Mouse (Mus musculus): ENCODE results near the gene Gm49405. TPM values are rescaled to one million over a fixed set of nuclear protein-coding genes. Genes with fewer than 3 reads are reported as not detected.
A peak's percentile ranks its signal among the peaks of the same experiment; 100 is the strongest.
"Not testable (repeated sequence)": the region's sequence is repeated elsewhere in the genome, so short reads cannot be mapped to it uniquely, and the experiment has no call there.

Gene Gm49405
- polyA plus RNA-seq, 1 experiment = 2.1 TPM

- H3K4me1 ChIP-seq (ENCODE audit: control insufficient read depth, insufficient read depth, low read length) = no peaks in the 10 kb centered on the region
Measured at GRCm38 (mm10) chr19:4023185-4023584, 22.8 kb downstream of the Gm49405 start.

GRCm38 (mm10) chr19:4027576-4027975 is 27.1 kb downstream of the Gm49405 start:
- H3K27ac ChIP-seq (ENCODE audit: insufficient read depth, low read length) = no peak overlapping the region
- no peak for TF ChIP-seq POLR2A (IDR thresholded peaks at IDR 0.05; ENCODE audit: low read depth, low read length)
- no peak for TF ChIP-seq CTCF (IDR thresholded peaks at IDR 0.05; ENCODE audit: borderline replicate concordance, insufficient read depth, low read length)
- H3K4me3 ChIP-seq (ENCODE audit: insufficient read depth, low read length) = no peak overlapping the region
- no peaks in the 10 kb centered on the region for H3K4me1 ChIP-seq (ENCODE audit: control insufficient read depth, insufficient read depth, low read length)

More at GRCm38 (mm10) chr19:4023185-4023584, 22.8 kb downstream of the Gm49405 start:
- Histone ChIP-seq H3K4me3 (ENCODE audit: insufficient read depth, low read length) (no peak overlapping the region), H3K27ac (ENCODE audit: insufficient read depth, low read length) (no peak overlapping the region)
- no peak for TF ChIP-seq CTCF (IDR thresholded peaks at IDR 0.05; ENCODE audit: borderline replicate concordance, insufficient read depth, low read length)
- TF ChIP-seq POLR2A (IDR thresholded peaks at IDR 0.05; ENCODE audit: low read depth, low read length) = no peak

GRCm38 (mm10) chr19:4032668-4033067 is 32.2 kb downstream of the Gm49405 start:
- TF ChIP-seq CTCF (IDR thresholded peaks at IDR 0.05; ENCODE audit: borderline replicate concordance, insufficient read depth, low read length) (no peak), POLR2A (IDR thresholded peaks at IDR 0.05; ENCODE audit: low read depth, low read length) (no peak)
- Histone ChIP-seq H3K4me1 (ENCODE audit: control insufficient read depth, insufficient read depth, low read length) (no peaks in the 10 kb centered on the region), H3K27ac (ENCODE audit: insufficient read depth, low read length) (no peak overlapping the region), H3K4me3 (ENCODE audit: insufficient read depth, low read length) (no peak overlapping the region)

- H3K27ac ChIP-seq (ENCODE audit: insufficient read depth, low read length) = no peak overlapping the region
- no peaks in the 10 kb centered on the region for H3K4me1 ChIP-seq (ENCODE audit: control insufficient read depth, insufficient read depth, low read length)
- no peak overlapping the region for H3K4me3 ChIP-seq (ENCODE audit: insufficient read depth, low read length)
- no peak for TF ChIP-seq CTCF (IDR thresholded peaks at IDR 0.05; ENCODE audit: borderline replicate concordance, insufficient read depth, low read length)
- no peak for TF ChIP-seq POLR2A (IDR thresholded peaks at IDR 0.05; ENCODE audit: low read depth, low read length)
Measured at GRCm38 (mm10) chr19:4033298-4033697, 32.9 kb downstream of the Gm49405 start.

- TF ChIP-seq CTCF (IDR thresholded peaks at IDR 0.05; ENCODE audit: borderline replicate concordance, insufficient read depth, low read length) = no peak
- no peak for TF ChIP-seq POLR2A (IDR thresholded peaks at IDR 0.05; ENCODE audit: low read depth, low read length)
- H3K27ac ChIP-seq (ENCODE audit: insufficient read depth, low read length) = no peak overlapping the region
- H3K4me1 ChIP-seq (ENCODE audit: control insufficient read depth, insufficient read depth, low read length) = no peaks in the 10 kb centered on the region
- H3K4me3 ChIP-seq (ENCODE audit: insufficient read depth, low read length) = no peak overlapping the region
Measured at GRCm38 (mm10) chr19:4033742-4034141, 33.3 kb downstream of the Gm49405 start.

GRCm38 (mm10) chr19:4036327-4037045 is 36.1 kb downstream of the Gm49405 start:
- Histone ChIP-seq H3K4me3 (ENCODE audit: insufficient read depth, low read length) (no peak overlapping the region; the same call in 1 of the 2 replicates), H3K4me1 (ENCODE audit: control insufficient read depth, insufficient read depth, low read length) (no peaks in the 10 kb centered on the region), H3K27ac (ENCODE audit: insufficient read depth, low read length) (no peak overlapping the region)
- TF ChIP-seq POLR2A (IDR thresholded peaks at IDR 0.05; ENCODE audit: low read depth, low read length) = no peak
- no peak for TF ChIP-seq CTCF (IDR thresholded peaks at IDR 0.05; ENCODE audit: borderline replicate concordance, insufficient read depth, low read length)

- Histone ChIP-seq H3K27ac (ENCODE audit: insufficient read depth, low read length) (0 out of 2 replicates have a peak overlapping the region, but pooled peaks have one; percentile 17), H3K4me3 (ENCODE audit: insufficient read depth, low read length) (peak overlapping the region; percentile 73)
- H3K4me1 ChIP-seq (ENCODE audit: control insufficient read depth, insufficient read depth, low read length) = not testable (repeated sequence)
Measured at GRCm38 (mm10) chr19:4037154-4037787, 36.8 kb downstream of the Gm49405 start.

GRCm38 (mm10) chr19:4037788-4038232 is 37.4 kb downstream of the Gm49405 start, which contains the start of gene Gstp1:
Gstp1 (minus strand) TSS chr19:4037985.
- TF ChIP-seq POLR2A (IDR thresholded peaks at IDR 0.05; ENCODE audit: low read depth, low read length) (peak; percentile 98), CTCF (IDR thresholded peaks at IDR 0.05; ENCODE audit: borderline replicate concordance, insufficient read depth, low read length) (no peak)
- H3K4me3 ChIP-seq (ENCODE audit: insufficient read depth, low read length) = peak within 1 kb of the TSS; percentile 73
- H3K4me1 ChIP-seq (ENCODE audit: control insufficient read depth, insufficient read depth, low read length) = no peaks in the 10 kb centered on the region
- peak within 1 kb of the TSS; percentile 49; the same call in 1 of the 2 replicates for H3K27ac ChIP-seq (ENCODE audit: insufficient read depth, low read length)

- H3K4me1 ChIP-seq (ENCODE audit: control insufficient read depth, insufficient read depth, low read length); H3K4me3 ChIP-seq (ENCODE audit: insufficient read depth, low read length); H3K27ac ChIP-seq (ENCODE audit: insufficient read depth, low read length): not testable (repeated sequence)
Measured at GRCm38 (mm10) chr19:4040941-4041340, 40.5 kb downstream of the Gm49405 start.

- not testable (repeated sequence) for H3K27ac ChIP-seq (ENCODE audit: insufficient read depth, low read length); H3K4me1 ChIP-seq (ENCODE audit: control insufficient read depth, insufficient read depth, low read length); H3K4me3 ChIP-seq (ENCODE audit: insufficient read depth, low read length)
Measured at GRCm38 (mm10) chr19:4041500-4041899, 41.1 kb downstream of the Gm49405 start.

Measured in embryonic fibroblast, embryonic 13.5 days (primary cell).